Mouse (Mus musculus): ENCODE measurements around the gene Ptpn23. TPM values are rescaled to one million over a fixed set of nuclear protein-coding genes. Genes with fewer than 3 reads are reported as not detected.
"Not testable (repeated sequence)": the region's sequence is repeated elsewhere in the genome, so short reads cannot be mapped to it uniquely, and the experiment has no call there.

Gene Ptpn23
- polyA plus RNA-seq, 1 experiment from 2014 or later: 13.2 TPM

DNA sequence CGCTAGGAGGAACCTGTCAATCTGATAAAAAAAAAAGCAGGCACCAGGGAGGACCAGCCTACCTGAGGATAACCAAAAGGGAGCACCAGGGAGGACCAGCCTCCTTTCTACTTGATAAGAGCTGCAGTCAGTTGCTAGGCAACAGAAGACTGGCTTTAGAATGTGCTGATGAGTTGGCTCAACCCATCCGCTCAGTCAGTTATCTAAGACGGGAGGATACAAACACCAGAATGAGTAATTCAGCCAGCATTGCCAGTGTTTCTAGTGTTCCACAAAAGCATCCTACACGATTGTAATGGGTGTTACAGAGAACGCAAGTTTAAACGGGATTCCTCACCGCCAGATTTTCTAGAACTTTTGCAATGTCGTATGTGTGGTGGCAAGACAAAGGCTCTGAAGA is 23.2 kb upstream of the Ptpn23 start:
- Histone ChIP-seq H3K36me3 (ENCODE audit: control insufficient read depth, insufficient read depth, low read length) (peaks cover 9% of the 10 kb centered on the region), H3K27ac (ENCODE audit: low read depth, low read length) (no peak overlapping the region), H3K9ac (ENCODE audit: low read depth, low read length) (no peak overlapping the region), H3K4me2 (no peak overlapping the region), H3K9me3 (ENCODE audit: control insufficient read depth, low read length) (no peaks in the 10 kb centered on the region), H3K27me3 (replicated peaks; ENCODE audit: control insufficient read depth, insufficient read depth, low read length) (no peaks in the 10 kb centered on the region), H3K4me1 (replicated peaks; ENCODE audit: control insufficient read depth, insufficient read depth, low read length) (no peaks in the 10 kb centered on the region), H3K4me3 (ENCODE audit: low read depth, low read length) (no peak overlapping the region)
- WGBS: 70% methylated on average over 8 of the region's 8 CpGs
- DNase-seq (ENCODE audit: low spot score) (no peak), ATAC-seq (replicated peaks; ENCODE audit: low FRiP score) (no peak)

DNA sequence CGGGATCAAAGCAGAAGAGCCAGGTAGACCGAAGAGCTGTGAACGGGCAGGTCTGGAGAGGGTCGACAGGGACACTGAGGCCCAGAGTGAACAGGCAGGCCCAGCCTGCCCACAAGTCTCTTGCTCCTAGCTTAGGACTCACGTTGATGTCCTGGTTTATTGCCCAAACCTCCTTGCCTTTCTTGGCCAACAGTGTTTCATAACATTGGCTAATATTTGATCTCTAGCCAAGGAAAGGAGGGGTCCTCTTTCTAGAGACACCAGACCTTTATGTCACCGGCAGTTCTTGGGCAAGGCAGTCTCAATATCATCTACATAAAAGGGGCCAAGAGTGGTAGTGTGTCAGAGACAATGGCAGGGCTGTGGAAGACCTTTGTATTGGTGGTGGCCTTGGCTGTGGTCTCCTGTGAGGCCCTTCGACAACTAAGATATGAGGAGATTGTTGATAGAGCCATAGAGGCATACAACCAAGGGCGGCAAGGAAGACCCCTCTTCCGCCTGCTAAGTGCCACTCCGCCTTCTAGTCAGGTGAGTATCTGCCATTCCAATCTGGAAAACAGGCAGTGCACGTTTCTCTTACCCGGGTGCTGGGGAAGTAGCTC is 11.6 kb upstream of the Ptpn23 start, which contains the start of gene Ngp:
Gene Ngp (plus strand): TSS at position 237 of the 602 bp plus-strand sequence.
- Histone ChIP-seq H3K27ac (ENCODE audit: low read depth, low read length) (no peak within 1 kb of the TSS), H3K9me3 (ENCODE audit: control insufficient read depth, low read length) (no peaks in the 10 kb centered on the region), H3K27me3 (replicated peaks; ENCODE audit: control insufficient read depth, insufficient read depth, low read length) (no peaks in the 10 kb centered on the region), H3K4me3 (ENCODE audit: low read depth, low read length) (no peak within 1 kb of the TSS), H3K4me2 (no peak within 1 kb of the TSS), H3K4me1 (replicated peaks; ENCODE audit: control insufficient read depth, insufficient read depth, low read length) (no peaks in the 10 kb centered on the region), H3K9ac (ENCODE audit: low read depth, low read length) (no peak within 1 kb of the TSS), H3K36me3 (ENCODE audit: control insufficient read depth, insufficient read depth, low read length) (no peaks in the 10 kb centered on the region)
- no peak for DNase-seq (ENCODE audit: low spot score)
- ATAC-seq (replicated peaks; ENCODE audit: low FRiP score): no peak
- WGBS: 82% methylated on average over 12 of the region's 12 CpGs

GRCm38 (mm10) chr9:110413785-110414184 is 5.8 kb upstream of the Ptpn23 start:
- Histone ChIP-seq H3K9ac (ENCODE audit: low read depth, low read length) (no peak overlapping the region), H3K4me1 (replicated peaks; ENCODE audit: control insufficient read depth, insufficient read depth, low read length) (0 out of 2 replicates have a peak, but pooled peaks cover 2% of the 10 kb centered on the region), H3K4me3 (ENCODE audit: low read depth, low read length) (no peak overlapping the region), H3K27me3 (replicated peaks; ENCODE audit: control insufficient read depth, insufficient read depth, low read length) (no peaks in the 10 kb centered on the region), H3K27ac (ENCODE audit: low read depth, low read length) (no peak overlapping the region), H3K4me2 (no peak overlapping the region), H3K36me3 (ENCODE audit: control insufficient read depth, insufficient read depth, low read length) (no peaks in the 10 kb centered on the region), H3K9me3 (ENCODE audit: control insufficient read depth, low read length) (no peaks in the 10 kb centered on the region)
- ATAC-seq (replicated peaks; ENCODE audit: low FRiP score): no peak
- DNase-seq (ENCODE audit: low spot score): no peak
- whole genome bisulfite sequencing: 57% methylated on average over 9 of the region's 9 CpGs

- 82% methylated on average over 7 of the region's 7 CpGs for WGBS
- 0 out of 2 replicates have a peak, but pooled peaks cover 2% of the 10 kb centered on the region for H3K4me1 ChIP-seq (replicated peaks; ENCODE audit: control insufficient read depth, insufficient read depth, low read length)
- no peak overlapping the region for H3K9ac ChIP-seq (ENCODE audit: low read depth, low read length)
- no peak overlapping the region for H3K4me3 ChIP-seq (ENCODE audit: low read depth, low read length)
- H3K4me2 ChIP-seq: no peak overlapping the region
- no peaks in the 10 kb centered on the region for H3K9me3 ChIP-seq (ENCODE audit: control insufficient read depth, low read length)
- no peak for ATAC-seq (replicated peaks; ENCODE audit: low FRiP score)
- no peaks in the 10 kb centered on the region for H3K36me3 ChIP-seq (ENCODE audit: control insufficient read depth, insufficient read depth, low read length)
- no peak overlapping the region for H3K27ac ChIP-seq (ENCODE audit: low read depth, low read length)
- no peaks in the 10 kb centered on the region for H3K27me3 ChIP-seq (replicated peaks; ENCODE audit: control insufficient read depth, insufficient read depth, low read length)
- DNase-seq (ENCODE audit: low spot score): no peak
Measured at GRCm38 (mm10) chr9:110412926-110413325, 4.9 kb upstream of the Ptpn23 start.

DNA sequence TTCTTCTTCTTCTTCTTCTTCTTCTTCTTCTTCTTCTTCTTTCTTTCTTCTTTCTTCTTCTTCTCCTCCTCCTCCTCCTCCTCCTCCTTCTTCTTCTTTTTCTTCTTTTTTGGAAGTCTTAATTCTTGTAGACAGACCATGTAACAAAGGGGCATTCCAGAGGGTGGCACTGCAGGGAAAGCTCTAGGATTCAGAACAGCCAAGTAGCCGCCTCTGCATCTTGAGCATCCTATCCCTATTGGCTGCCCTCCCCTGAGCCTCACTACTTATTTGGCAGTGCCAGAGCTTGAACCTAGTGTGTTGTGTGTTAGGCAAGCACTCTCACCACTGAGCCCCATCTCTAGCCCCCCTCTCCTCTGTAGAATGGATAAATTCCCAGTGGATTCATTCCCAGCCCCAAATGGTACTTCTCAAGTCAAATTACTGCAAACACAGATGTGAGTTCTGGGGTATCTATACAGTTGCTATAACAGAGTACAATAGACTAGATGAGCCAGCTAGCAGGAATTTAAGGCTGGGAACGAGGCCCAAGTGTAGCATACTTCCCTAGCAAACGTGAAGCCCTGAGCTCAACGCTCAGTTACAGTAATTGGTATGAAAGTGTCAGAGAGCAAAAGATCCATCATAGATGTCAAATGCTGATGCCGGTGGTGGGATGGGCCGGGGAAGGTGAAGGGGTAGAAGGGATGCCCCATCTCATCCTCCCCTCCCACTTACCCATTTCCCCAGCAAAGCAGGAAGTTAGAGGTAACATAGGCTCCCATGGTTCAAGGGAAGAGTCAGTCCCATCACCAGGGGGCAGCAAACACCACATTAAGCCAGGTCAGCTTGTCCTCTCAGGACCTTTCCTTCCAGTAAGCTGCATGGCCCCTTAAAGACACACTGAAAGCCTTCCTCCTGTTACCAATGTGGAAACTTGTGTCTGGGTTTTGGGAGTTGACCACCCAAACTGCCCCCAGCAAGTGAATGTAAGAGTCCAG is 3.2 kb upstream of the Ptpn23 start:
- H3K27ac ChIP-seq (ENCODE audit: low read depth, low read length): no peak overlapping the region
- H3K9ac ChIP-seq (ENCODE audit: low read depth, low read length): no peak overlapping the region
- no peaks in the 10 kb centered on the region for H3K36me3 ChIP-seq (ENCODE audit: control insufficient read depth, insufficient read depth, low read length)
- H3K4me2 ChIP-seq: no peak overlapping the region
- 45% methylated on average over 6 of the region's 6 CpGs for WGBS
- H3K27me3 ChIP-seq (replicated peaks; ENCODE audit: control insufficient read depth, insufficient read depth, low read length): no peaks in the 10 kb centered on the region
- H3K9me3 ChIP-seq (ENCODE audit: control insufficient read depth, low read length): no peaks in the 10 kb centered on the region
- DNase-seq (ENCODE audit: low spot score): peak; percentile 71
- H3K4me1 ChIP-seq (replicated peaks; ENCODE audit: control insufficient read depth, insufficient read depth, low read length): peaks cover 10% of the 10 kb centered on the region
- no peak overlapping the region for H3K4me3 ChIP-seq (ENCODE audit: low read depth, low read length)
- peak; percentile 37 for ATAC-seq (replicated peaks; ENCODE audit: low FRiP score)

DNA sequence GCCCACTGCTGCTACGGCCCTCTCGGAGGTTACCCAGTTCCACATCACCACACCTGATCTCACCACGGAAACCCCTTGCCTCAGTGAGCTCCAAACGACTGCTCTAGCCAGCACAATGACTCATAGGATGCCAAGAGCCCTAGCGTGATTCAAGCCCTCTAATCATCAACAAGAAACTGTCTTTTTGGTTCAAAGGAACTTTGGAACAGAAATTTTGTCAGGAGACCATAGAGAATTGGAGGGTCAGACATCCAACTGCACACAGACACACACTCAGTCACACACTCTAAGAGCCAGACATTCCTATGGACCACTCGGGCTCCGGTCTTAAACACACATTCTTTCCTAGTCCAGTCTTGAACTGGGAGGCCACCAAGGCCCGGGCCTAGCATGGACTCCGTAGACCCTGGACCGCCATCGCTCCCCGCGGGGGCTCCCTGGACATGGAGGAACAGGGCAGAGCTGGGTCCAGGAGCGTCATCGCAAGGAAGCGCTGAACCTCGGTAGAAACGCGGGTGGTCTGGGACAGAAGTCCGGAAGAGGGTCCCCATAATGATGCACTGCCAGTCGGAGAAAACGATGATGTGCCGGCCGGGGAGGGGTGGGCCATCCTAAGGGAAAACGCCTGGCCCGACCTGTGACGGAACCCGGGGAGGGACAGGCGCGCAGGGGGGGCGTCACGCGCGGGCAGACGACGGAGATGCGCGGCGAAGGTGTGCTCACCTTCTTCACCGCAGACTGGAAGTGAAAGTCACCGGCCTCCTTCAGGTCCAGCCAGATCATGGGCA is 508 bp downstream of the Ptpn23 start:
- H3K4me1 ChIP-seq (replicated peaks; ENCODE audit: control insufficient read depth, insufficient read depth, low read length): peaks cover 10% of the 10 kb centered on the region
- no peaks in the 10 kb centered on the region for H3K9me3 ChIP-seq (ENCODE audit: control insufficient read depth, low read length)
- WGBS: 2% methylated on average over 41 of the region's 41 CpGs
- peak; percentile 50 for ATAC-seq (replicated peaks; ENCODE audit: low FRiP score)
- no peaks in the 10 kb centered on the region for H3K27me3 ChIP-seq (replicated peaks; ENCODE audit: control insufficient read depth, insufficient read depth, low read length)
- H3K9ac ChIP-seq (ENCODE audit: low read depth, low read length): peak overlapping the region; percentile 79
- peak overlapping the region; percentile 36; the same call in 1 of the 2 replicates for H3K27ac ChIP-seq (ENCODE audit: low read depth, low read length)
- H3K4me2 ChIP-seq: peak overlapping the region; percentile 82
- no peak for DNase-seq (ENCODE audit: low spot score)
- H3K36me3 ChIP-seq (ENCODE audit: control insufficient read depth, insufficient read depth, low read length): no peaks in the 10 kb centered on the region
- H3K4me3 ChIP-seq (ENCODE audit: low read depth, low read length): peak overlapping the region; percentile 89

DNA sequence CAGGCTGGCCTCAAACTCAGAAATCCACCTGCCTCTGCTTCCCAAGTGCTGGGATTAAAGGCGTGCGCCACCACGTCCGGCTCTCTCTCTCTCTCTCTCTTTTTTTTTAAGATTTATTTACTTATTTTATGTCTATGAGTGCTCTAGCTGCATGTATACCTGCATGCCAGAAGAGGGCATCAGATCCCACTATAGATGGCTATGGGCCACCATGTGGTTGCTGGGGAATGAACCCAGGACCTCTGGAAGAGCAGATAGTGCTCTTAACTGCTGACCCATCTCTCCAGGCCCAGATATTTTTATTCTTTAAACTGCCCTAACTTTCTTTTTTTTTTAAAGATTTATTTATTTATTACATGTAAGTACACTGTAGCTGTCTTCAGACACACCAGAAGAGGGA is 4.8 kb downstream of the Ptpn23 start:
- DNase-seq (ENCODE audit: low spot score); H3K4me2 ChIP-seq; H3K9ac ChIP-seq (ENCODE audit: low read depth, low read length); H3K4me1 ChIP-seq (replicated peaks; ENCODE audit: control insufficient read depth, insufficient read depth, low read length); ATAC-seq (replicated peaks; ENCODE audit: low FRiP score); H3K4me3 ChIP-seq (ENCODE audit: low read depth, low read length); H3K27me3 ChIP-seq (replicated peaks; ENCODE audit: control insufficient read depth, insufficient read depth, low read length); H3K27ac ChIP-seq (ENCODE audit: low read depth, low read length); H3K9me3 ChIP-seq (ENCODE audit: control insufficient read depth, low read length); H3K36me3 ChIP-seq (ENCODE audit: control insufficient read depth, insufficient read depth, low read length): not testable (repeated sequence)
- WGBS: 82% methylated on average over 4 of the region's 4 CpGs

DNA sequence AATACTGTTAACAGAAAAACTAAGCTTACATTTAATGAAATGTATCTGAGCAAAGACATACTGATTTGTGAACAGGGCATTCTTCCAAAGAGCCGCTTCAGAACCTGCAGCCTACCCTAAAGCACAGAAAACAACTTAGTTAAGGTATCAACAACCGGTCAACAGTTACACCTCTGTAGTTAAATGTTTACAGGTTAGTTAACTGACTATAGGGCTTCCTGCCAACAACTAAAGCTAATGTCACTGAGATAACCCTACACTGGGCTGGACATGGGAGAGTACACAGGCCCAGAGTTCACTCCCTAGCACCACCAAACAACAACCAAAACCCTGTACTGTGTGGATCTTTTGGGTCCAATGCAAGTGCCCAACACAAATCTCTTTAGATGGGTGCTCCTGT is 5.3 kb downstream of the Ptpn23 start:
- 91% methylated on average over 2 of the region's 2 CpGs for WGBS
- DNase-seq (ENCODE audit: low spot score): no peak

More for the DNA sequence above, 5.3 kb downstream of the Ptpn23 start:
- Histone ChIP-seq H3K27me3 (replicated peaks; ENCODE audit: control insufficient read depth, insufficient read depth, low read length) (no peaks in the 10 kb centered on the region), H3K4me3 (ENCODE audit: low read depth, low read length) (no peak overlapping the region), H3K9me3 (ENCODE audit: control insufficient read depth, low read length) (no peaks in the 10 kb centered on the region), H3K4me2 (no peak overlapping the region), H3K27ac (ENCODE audit: low read depth, low read length) (no peak overlapping the region), H3K4me1 (replicated peaks; ENCODE audit: control insufficient read depth, insufficient read depth, low read length) (peaks cover 8% of the 10 kb centered on the region), H3K9ac (ENCODE audit: low read depth, low read length) (no peak overlapping the region), H3K36me3 (ENCODE audit: control insufficient read depth, insufficient read depth, low read length) (0 out of 2 replicates have a peak, but pooled peaks cover 2% of the 10 kb centered on the region)
- no peak for ATAC-seq (replicated peaks; ENCODE audit: low FRiP score)

Data from liver, embryonic 11.5 days (tissue).